Mouse (Mus musculus) neural tube, embryonic 14.5 days (tissue): Measurements from ENCODE around the gene Slc3a2. TPM values are rescaled to one million over a fixed set of nuclear protein-coding genes. Genes with fewer than 3 reads are reported as not detected.

Experiments used
- ATAC-seq: fragments of 200-750 bp; cut with Nextera tagmentation; 2 replicates; pipeline ENCODE4 v1.8.0; 2017; ENCODE audit warnings: low read depth, mild to moderate bottlenecking, moderate TSS enrichment, moderate library complexity
- H3K27ac ChIP-seq: fragments of 300-500 bp; sonication (generic); 2 replicates; pipeline ENCODE4 v1.5.1; 2014; ENCODE audit warnings: low read depth, mild to moderate bottlenecking, control low read depth, low read length, moderate library complexity, mixed read lengths
- H3K27me3 ChIP-seq: fragments of 300-500 bp; sonication (generic); 2 replicates; pipeline ENCODE4 v1.6.1; 2014; ENCODE audit warnings: low read length; ENCODE audit not compliant: control insufficient read depth, insufficient read depth
- H3K36me3 ChIP-seq: fragments of 300-500 bp; sonication (generic); 2 replicates; pipeline ENCODE4 v1.6.1; 2014; ENCODE audit warnings: low read length, mixed read lengths; ENCODE audit not compliant: control insufficient read depth, insufficient read depth
- H3K4me1 ChIP-seq: fragments of 300-500 bp; sonication (generic); 2 replicates; pipeline ENCODE4 v1.6.1; 2014; ENCODE audit warnings: low read length; ENCODE audit not compliant: control insufficient read depth, insufficient read depth
- H3K4me2 ChIP-seq: fragments of 300-500 bp; sonication (generic); 2 replicates; pipeline ENCODE4 v1.6.1; 2014; ENCODE audit warnings: mild to moderate bottlenecking, low read depth, low read length, control low read depth
- H3K4me3 ChIP-seq: fragments of 300-500 bp; sonication (generic); 2 replicates; pipeline ENCODE4 v1.5.1; 2014; ENCODE audit warnings: low read depth, low read length, control low read depth, mixed read lengths
- H3K9ac ChIP-seq: fragments of 300-500 bp; sonication (generic); replicated peaks from 2 replicates; pipeline ENCODE4 v1.6.1; 2014; ENCODE audit warnings: low read depth, mild to moderate bottlenecking, control low read depth, low read length, mixed read lengths
- H3K9me3 ChIP-seq: fragments of 300-500 bp; sonication (generic); 2 replicates; pipeline ENCODE4 v1.6.1; 2016; ENCODE audit warnings: low read length; ENCODE audit not compliant: control insufficient read depth
- WGBS: fragments of 180-500 bp; shearing (Covaris S2); extraction: QIAGEN DNeasy Blood & Tissue Kit; methylation state at CpG from one replicate; pipeline ENCODE4 v1.1.7; 2014; 5-methylcytosine and 5-hydroxymethylcytosine counted together
- polyA plus RNA-seq: library from polyadenylated mRNA; unstranded; fragments of >200 nt; fragmentation: Nextera tagmentation; extraction: Ambion mirVana; gene quantifications from 2 replicates; pipeline ENCODE4 v1.2.1, GENCODE M21; 2014

Gene Slc3a2
- polyA plus RNA-seq, 1 experiment from 2014 or later = 145 TPM

- H3K4me1 ChIP-seq = no peaks in the 10 kb centered on the region
- H3K27me3 ChIP-seq = no peaks in the 10 kb centered on the region
- H3K9me3 ChIP-seq = no peaks in the 10 kb centered on the region
- 2% methylated on average over 3 of the region's 3 CpGs for WGBS
- peak; percentile 85 for ATAC-seq
- no peaks in the 10 kb centered on the region for H3K36me3 ChIP-seq
- H3K4me3 ChIP-seq = no peak overlapping the region
- H3K4me2 ChIP-seq = no peak overlapping the region
- no peak overlapping the region for H3K27ac ChIP-seq
- no peak overlapping the region for H3K9ac ChIP-seq
Observed at GRCm38 (mm10) chr19:8682996-8683395, 40.2 kb downstream of the Slc3a2 start.

GRCm38 (mm10) chr19:8681633-8682362 lies 41.4 kb downstream of the Slc3a2 start:
- ATAC-seq = no peak
- 93% methylated on average over 4 of the region's 4 CpGs for WGBS

GRCm38 (mm10) chr19:8679031-8679779 lies 44.0 kb downstream of the Slc3a2 start:
- Histone ChIP-seq H3K4me1 (no peaks in the 10 kb centered on the region), H3K36me3 (no peaks in the 10 kb centered on the region), H3K9me3 (no peaks in the 10 kb centered on the region), H3K27ac (no peak overlapping the region), H3K9ac (no peak overlapping the region), H3K4me2 (no peak overlapping the region), H3K27me3 (no peaks in the 10 kb centered on the region), H3K4me3 (no peak overlapping the region)
- 27% methylated on average over 18 of the region's 18 CpGs for WGBS
- no peak for ATAC-seq

More at GRCm38 (mm10) chr19:8681633-8682362, 41.4 kb downstream of the Slc3a2 start:
- no peaks in the 10 kb centered on the region for H3K36me3 ChIP-seq
- no peaks in the 10 kb centered on the region for H3K4me1 ChIP-seq
- no peak overlapping the region for H3K4me2 ChIP-seq
- H3K9me3 ChIP-seq = no peaks in the 10 kb centered on the region
- H3K27ac ChIP-seq = no peak overlapping the region
- H3K4me3 ChIP-seq = no peak overlapping the region
- H3K9ac ChIP-seq = no peak overlapping the region
- H3K27me3 ChIP-seq = no peaks in the 10 kb centered on the region

- ATAC-seq = no peak
- no peaks in the 10 kb centered on the region for H3K36me3 ChIP-seq
- H3K27me3 ChIP-seq = no peaks in the 10 kb centered on the region
- no peak overlapping the region for H3K4me3 ChIP-seq
- no peak overlapping the region for H3K4me2 ChIP-seq
- 79% methylated on average over 9 of the region's 9 CpGs for WGBS
- no peaks in the 10 kb centered on the region for H3K4me1 ChIP-seq
- no peak overlapping the region for H3K27ac ChIP-seq
- H3K9ac ChIP-seq = no peak overlapping the region
- no peaks in the 10 kb centered on the region for H3K9me3 ChIP-seq
Observed at GRCm38 (mm10) chr19:8673336-8674063, 49.7 kb downstream of the Slc3a2 start.

- Histone ChIP-seq H3K4me2 (no peak overlapping the region), H3K9me3 (no peaks in the 10 kb centered on the region), H3K4me3 (no peak overlapping the region), H3K9ac (no peak overlapping the region), H3K27me3 (no peaks in the 10 kb centered on the region), H3K27ac (no peak overlapping the region), H3K4me1 (no peaks in the 10 kb centered on the region), H3K36me3 (no peaks in the 10 kb centered on the region)
- 87% methylated on average over 3 of the region's 3 CpGs for WGBS
- ATAC-seq = no peak
Observed at GRCm38 (mm10) chr19:8672859-8673258, 50.3 kb downstream of the Slc3a2 start.

- H3K9me3 ChIP-seq = no peaks in the 10 kb centered on the region
- 49% methylated on average over 5 of the region's 5 CpGs for WGBS
- H3K27me3 ChIP-seq = no peaks in the 10 kb centered on the region
- H3K4me1 ChIP-seq = no peaks in the 10 kb centered on the region
- H3K4me3 ChIP-seq = no peak overlapping the region
- no peak overlapping the region for H3K9ac ChIP-seq
- no peaks in the 10 kb centered on the region for H3K36me3 ChIP-seq
- no peak overlapping the region for H3K4me2 ChIP-seq
- no peak overlapping the region for H3K27ac ChIP-seq
- ATAC-seq = no peak
Observed at GRCm38 (mm10) chr19:8665746-8666145, 57.4 kb downstream of the Slc3a2 start.

- H3K4me3 ChIP-seq = no peak overlapping the region
- no peak overlapping the region for H3K27ac ChIP-seq
- no peaks in the 10 kb centered on the region for H3K36me3 ChIP-seq
- H3K4me1 ChIP-seq = no peaks in the 10 kb centered on the region
- 94% methylated on average over 3 of the region's 3 CpGs for WGBS
- ATAC-seq = no peak
- H3K4me2 ChIP-seq = no peak overlapping the region
- no peaks in the 10 kb centered on the region for H3K9me3 ChIP-seq
- no peaks in the 10 kb centered on the region for H3K27me3 ChIP-seq
- H3K9ac ChIP-seq = no peak overlapping the region
Observed at GRCm38 (mm10) chr19:8664859-8665258, 58.3 kb downstream of the Slc3a2 start.

GRCm38 (mm10) chr19:8663911-8664421 lies 59.2 kb downstream of the Slc3a2 start:
- Histone ChIP-seq H3K4me3 (no peak overlapping the region), H3K4me2 (no peak overlapping the region), H3K9me3 (no peaks in the 10 kb centered on the region), H3K9ac (no peak overlapping the region), H3K27ac (no peak overlapping the region), H3K4me1 (no peaks in the 10 kb centered on the region), H3K36me3 (no peaks in the 10 kb centered on the region), H3K27me3 (no peaks in the 10 kb centered on the region)
- ATAC-seq = no peak
- WGBS = 49% methylated on average over 9 of the region's 10 CpGs
